Mouse (Mus musculus): Measurements from ENCODE around the gene Ptprt.

DNA sequence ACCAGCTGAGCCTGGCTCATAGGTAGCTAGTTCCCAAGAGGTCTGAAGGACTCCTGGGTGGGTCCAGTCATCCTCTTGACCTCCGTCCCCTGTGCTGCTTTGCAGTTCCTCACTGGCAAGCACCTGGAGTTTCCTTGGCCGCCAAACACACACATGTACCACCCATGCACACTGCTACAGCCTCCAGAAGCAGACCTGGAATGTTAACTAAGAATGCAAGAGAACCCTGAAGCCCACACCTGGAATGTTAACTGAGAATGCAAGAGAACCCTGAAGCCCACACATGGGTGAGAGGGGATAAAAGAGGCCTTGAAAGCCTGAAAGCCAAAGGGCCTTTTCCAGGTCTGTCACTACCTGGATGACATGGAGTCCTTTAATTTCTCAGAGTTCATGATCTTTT is 46.7 kb downstream of the Ptprt start:
- TF ChIP-seq TCF12 (IDR thresholded peaks at IDR 0.05; ENCODE audit: low read depth, low read length): no peak
- no peak for TF ChIP-seq USF1 (IDR thresholded peaks at IDR 0.05; ENCODE audit: low read depth, low read length)
- no peak for TF ChIP-seq POLR2A (IDR thresholded peaks at IDR 0.05; ENCODE audit: low read depth, low read length)
- TF ChIP-seq CTCF (conservative IDR thresholded peaks at IDR 0.05 in 1 of 2, IDR thresholded peaks at IDR 0.05 in 1 of 2; ENCODE audit: low read depth in 2 of 2, low read length in 2 of 2): no peak
- no peak for TF ChIP-seq MYC (IDR thresholded peaks at IDR 0.05; ENCODE audit: low read depth, low read length)
- TF ChIP-seq BHLHE40 (IDR thresholded peaks at IDR 0.05; ENCODE audit: low read depth, low read length): no peak
- no peak for TF ChIP-seq MAX (IDR thresholded peaks at IDR 0.05; ENCODE audit: low read length)
- TF ChIP-seq E2F4 (IDR thresholded peaks at IDR 0.05; ENCODE audit: insufficient replicate concordance, low read depth, low read length): no peak
- no peak for TF ChIP-seq SIN3A (IDR thresholded peaks at IDR 0.05; ENCODE audit: low read length)
- TF ChIP-seq GABPA (IDR thresholded peaks at IDR 0.05; ENCODE audit: insufficient replicate concordance, low read depth, low read length): no peak
- TF ChIP-seq MAZ (IDR thresholded peaks at IDR 0.05; ENCODE audit: low read depth, low read length): no peak

Measured in CH12.LX (cell line).